Mouse (Mus musculus) lung, embryonic 14.5 days (tissue): ENCODE measurements at regions not wholly inside any gene's neighbourhood (a gene's known extent, or its start where the extent isn't known, plus 50 kb on each side); places are given as distances from the start of the nearest gene placed in this dataset.

Source experiments
- ATAC-seq: fragments of 200-750 bp; cut with Nextera tagmentation; 2 replicates; pipeline ENCODE4 v1.8.0; 2017; ENCODE audit warnings: mild to moderate bottlenecking, moderate TSS enrichment, moderate library complexity; ENCODE audit not compliant: insufficient read depth
- DNase-seq: peaks from one replicate; pipeline ENCODE4 v3.0.0-alpha.2; 2015
- H3K27ac ChIP-seq: fragments of 300-500 bp; sonication (generic); 2 replicates; pipeline ENCODE4 v1.5.1; 2014; ENCODE audit warnings: low read depth, mild to moderate bottlenecking, moderate library complexity
- H3K27me3 ChIP-seq: fragments of 300-500 bp; sonication (generic); 2 replicates; pipeline ENCODE4 v1.6.1; 2014; ENCODE audit warnings: low read length, control low read depth; ENCODE audit not compliant: insufficient read depth
- H3K36me3 ChIP-seq: fragments of 300-500 bp; sonication (generic); 2 replicates; pipeline ENCODE4 v1.6.1; 2014; ENCODE audit warnings: control low read depth; ENCODE audit not compliant: insufficient read depth
- H3K4me1 ChIP-seq: fragments of 300-500 bp; sonication (generic); 2 replicates; pipeline ENCODE4 v1.6.1; 2014; ENCODE audit warnings: antibody characterized with exemption, control low read depth; ENCODE audit not compliant: insufficient read depth
- H3K4me2 ChIP-seq: fragments of 300-500 bp; sonication (generic); 2 replicates; pipeline ENCODE4 v1.6.1; 2014; ENCODE audit warnings: mild to moderate bottlenecking
- H3K4me3 ChIP-seq: fragments of 300-500 bp; sonication (generic); 2 replicates; pipeline ENCODE4 v1.5.1; 2014; ENCODE audit warnings: low read depth, low read length
- H3K9ac ChIP-seq: fragments of 300-500 bp; sonication (generic); 2 replicates; pipeline ENCODE4 v1.6.1; 2014
- H3K9me3 ChIP-seq: fragments of 300-500 bp; sonication (generic); 2 replicates; pipeline ENCODE4 v1.6.1; 2016; ENCODE audit warnings: low read depth, low read length, control low read depth
- CTCF ChIP-seq: IDR thresholded peaks from 2 replicates; pipeline ENCODE4 v1.5.1; 2016; ENCODE audit warnings: antibody characterized with exemption, low read depth
- WGBS: fragments of 180-500 bp; shearing (Covaris S2); extraction: QIAGEN DNeasy Blood & Tissue Kit; methylation state at CpG from one replicate; pipeline ENCODE4 v1.1.7; 2014; 5-methylcytosine and 5-hydroxymethylcytosine counted together

DNA sequence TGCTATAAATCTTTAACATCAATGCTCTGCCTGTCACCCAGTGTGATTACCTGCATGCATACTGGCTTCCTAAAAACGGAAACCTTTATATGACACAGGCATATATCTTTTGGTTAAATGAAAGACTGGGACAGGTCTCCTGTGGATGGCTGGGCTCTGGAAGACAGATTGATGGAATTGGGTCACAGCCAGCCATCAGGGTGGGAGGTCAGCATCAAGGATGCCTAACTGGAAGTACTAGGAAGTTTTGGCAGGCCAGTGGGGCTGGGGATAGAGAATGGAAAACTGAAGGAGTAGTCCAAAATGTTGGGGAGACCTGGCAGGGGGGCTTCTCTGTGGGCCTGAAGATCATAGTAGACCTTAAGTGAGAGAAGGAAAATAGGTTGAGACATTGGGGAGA lies 237.3 kb upstream of the Prickle1 start:
- H3K27me3 ChIP-seq: no peaks in the 10 kb centered on the region
- no peak overlapping the region for H3K27ac ChIP-seq
- no peak overlapping the region for H3K9ac ChIP-seq
- no peak for ATAC-seq
- H3K9me3 ChIP-seq: no peaks in the 10 kb centered on the region
- no peaks in the 10 kb centered on the region for H3K4me1 ChIP-seq
- no peak overlapping the region for H3K4me3 ChIP-seq
- WGBS: 72% methylated on average over 1 of the region's 1 CpGs
- no peak for DNase-seq
- TF ChIP-seq CTCF: no peak
- no peaks in the 10 kb centered on the region for H3K36me3 ChIP-seq
- H3K4me2 ChIP-seq: no peak overlapping the region

DNA sequence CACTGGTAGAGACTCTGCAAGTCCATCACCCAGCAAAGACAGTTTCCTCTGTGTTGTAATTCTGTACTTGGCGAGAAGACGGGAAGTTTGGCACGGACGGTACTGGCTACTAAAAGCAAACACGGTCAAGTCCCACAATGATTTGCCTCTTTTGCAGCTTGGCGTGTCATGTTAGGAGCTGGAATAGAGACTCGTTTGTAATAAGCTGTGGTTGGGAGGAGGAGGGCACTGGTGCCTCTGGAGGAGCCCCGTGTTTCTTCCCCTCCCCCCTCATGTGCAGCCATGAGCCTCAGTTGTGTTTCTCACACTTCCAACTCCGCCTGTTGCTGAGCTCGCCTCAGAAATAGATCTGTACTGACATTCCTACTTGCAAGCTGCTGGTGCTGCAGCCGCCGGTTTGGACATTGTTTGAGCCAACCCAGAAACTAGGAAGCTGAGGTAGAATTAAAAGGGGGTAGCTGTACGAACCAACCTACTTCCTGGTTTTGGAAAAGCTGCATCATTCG lies 236.8 kb upstream of the Prickle1 start:
- H3K9ac ChIP-seq: no peak overlapping the region
- no peak overlapping the region; the same call in 1 of the 2 replicates for H3K4me3 ChIP-seq
- no peak for TF ChIP-seq CTCF
- H3K27me3 ChIP-seq: no peaks in the 10 kb centered on the region
- 58% methylated on average over 14 of the region's 14 CpGs for WGBS
- ATAC-seq (no peak), DNase-seq (peak; percentile 48)
- no peaks in the 10 kb centered on the region for H3K9me3 ChIP-seq
- H3K4me2 ChIP-seq: peak overlapping the region; percentile 14; the same call in 1 of the 2 replicates
- H3K27ac ChIP-seq: no peak overlapping the region
- H3K36me3 ChIP-seq: no peaks in the 10 kb centered on the region
- no peaks in the 10 kb centered on the region for H3K4me1 ChIP-seq

DNA sequence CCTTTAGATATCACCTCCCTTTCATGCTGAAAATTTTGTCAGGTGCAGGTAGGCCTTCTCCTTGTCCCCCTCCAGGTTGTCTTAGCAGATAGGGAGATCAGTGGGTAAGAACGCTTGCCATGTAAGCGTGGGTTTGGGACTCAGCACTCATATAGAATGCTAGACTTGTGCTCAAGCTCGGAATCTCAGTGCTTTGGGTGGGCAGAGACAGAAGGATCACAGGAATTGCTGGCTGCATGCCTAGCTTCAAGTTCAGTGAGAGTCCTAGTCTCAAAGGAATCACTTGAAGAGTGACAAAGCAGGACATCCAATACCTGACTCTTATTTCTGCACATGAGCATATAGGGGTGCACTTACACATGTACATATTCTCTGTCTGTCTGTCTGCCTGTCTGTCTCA lies 235.5 kb upstream of the Prickle1 start:
- Histone ChIP-seq H3K4me2 (no peak overlapping the region), H3K9me3 (no peaks in the 10 kb centered on the region), H3K9ac (no peak overlapping the region), H3K36me3 (no peaks in the 10 kb centered on the region), H3K4me3 (no peak overlapping the region), H3K27ac (no peak overlapping the region), H3K27me3 (no peaks in the 10 kb centered on the region), H3K4me1 (no peaks in the 10 kb centered on the region)
- TF ChIP-seq CTCF: no peak
- WGBS: 83% methylated on average over 3 of the region's 3 CpGs
- ATAC-seq (no peak), DNase-seq (no peak)

DNA sequence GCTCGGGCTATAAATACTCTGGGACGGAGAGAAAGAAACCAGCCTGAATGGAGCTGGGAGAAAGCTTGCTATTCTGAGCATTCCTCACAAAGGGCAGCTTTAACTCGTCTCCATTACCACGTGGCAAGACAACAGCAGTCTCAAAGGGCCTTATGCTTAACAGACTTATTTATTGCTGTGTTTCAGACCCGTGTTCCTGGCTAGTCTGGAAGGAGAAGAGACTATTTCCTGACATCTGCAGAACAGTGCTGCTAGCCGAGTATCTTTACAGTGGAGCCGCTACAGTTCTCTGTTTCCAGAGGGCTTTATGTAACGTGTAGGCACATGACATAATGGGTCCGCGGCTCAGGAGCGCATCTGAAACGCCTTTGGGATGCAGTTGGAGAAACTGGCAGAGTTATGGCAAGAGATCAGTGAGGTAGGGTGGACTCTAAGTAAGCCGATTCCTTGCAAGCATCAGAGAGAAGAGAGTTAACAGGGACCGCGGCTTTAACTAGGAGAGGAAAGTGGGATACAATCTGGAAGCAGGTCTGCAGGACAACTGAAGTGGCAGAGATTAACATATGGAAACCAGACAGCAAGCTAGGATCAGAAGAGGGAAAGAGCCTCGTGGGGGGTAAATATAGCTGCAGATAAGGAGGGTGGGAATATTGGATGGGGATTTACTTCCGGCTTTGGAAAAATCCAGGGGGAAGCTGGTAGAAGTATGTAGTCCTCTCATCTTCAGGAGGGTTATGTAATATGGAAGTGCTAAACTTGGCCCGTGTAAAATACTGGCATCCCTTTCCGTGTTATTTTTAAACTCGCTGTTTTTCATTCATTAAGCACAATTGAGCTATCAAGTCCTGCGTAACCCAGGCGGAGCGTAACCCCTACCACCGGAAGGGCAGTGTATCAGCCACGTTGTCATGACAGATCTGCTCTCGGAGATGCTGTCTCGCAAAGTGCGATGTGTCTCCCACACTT lies 229.3 kb upstream of the Prickle1 start:
- peak overlapping the region; percentile 13; the same call in 1 of the 2 replicates for H3K9ac ChIP-seq
- ATAC-seq: peak; percentile 77
- H3K27me3 ChIP-seq: no peaks in the 10 kb centered on the region
- no peak overlapping the region for H3K4me3 ChIP-seq
- WGBS: 32% methylated on average over 28 of the region's 28 CpGs
- DNase-seq: peak; percentile 81
- no peaks in the 10 kb centered on the region for H3K36me3 ChIP-seq
- no peak for TF ChIP-seq CTCF
- peak overlapping the region; percentile 46 for H3K4me2 ChIP-seq
- H3K27ac ChIP-seq: peak overlapping the region; percentile 74
- H3K9me3 ChIP-seq: no peaks in the 10 kb centered on the region
- H3K4me1 ChIP-seq: peaks cover 5% of the 10 kb centered on the region; the same call in 1 of the 2 replicates

DNA sequence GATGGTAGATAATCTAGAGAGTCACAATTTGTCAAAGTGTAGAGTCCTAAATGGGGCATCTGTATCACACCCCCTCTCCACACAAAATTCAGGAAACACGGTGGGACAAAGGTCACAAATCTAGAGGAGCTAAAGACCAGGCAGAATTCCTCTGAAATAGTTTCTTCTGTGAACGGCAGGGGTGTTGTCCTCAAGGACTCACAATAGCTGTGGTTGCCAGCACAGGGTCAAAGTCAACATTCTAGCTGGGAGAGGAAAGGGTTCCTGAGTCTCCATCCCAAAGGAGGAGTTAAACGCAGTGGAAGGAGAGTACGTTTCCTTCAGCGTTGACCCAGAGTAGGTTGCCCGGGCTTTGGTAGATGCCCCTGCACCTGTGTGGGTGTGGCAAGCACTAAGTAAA lies 225.5 kb upstream of the Prickle1 start:
- H3K27ac ChIP-seq: no peak overlapping the region
- no peak overlapping the region for H3K4me3 ChIP-seq
- TF ChIP-seq CTCF: no peak
- WGBS: 45% methylated on average over 6 of the region's 6 CpGs
- no peaks in the 10 kb centered on the region for H3K27me3 ChIP-seq
- no peak for DNase-seq
- H3K36me3 ChIP-seq: no peaks in the 10 kb centered on the region
- H3K4me2 ChIP-seq: no peak overlapping the region
- H3K9me3 ChIP-seq: no peaks in the 10 kb centered on the region
- no peak overlapping the region for H3K9ac ChIP-seq
- H3K4me1 ChIP-seq: peaks cover 5% of the 10 kb centered on the region; the same call in 1 of the 2 replicates
- no peak for ATAC-seq

DNA sequence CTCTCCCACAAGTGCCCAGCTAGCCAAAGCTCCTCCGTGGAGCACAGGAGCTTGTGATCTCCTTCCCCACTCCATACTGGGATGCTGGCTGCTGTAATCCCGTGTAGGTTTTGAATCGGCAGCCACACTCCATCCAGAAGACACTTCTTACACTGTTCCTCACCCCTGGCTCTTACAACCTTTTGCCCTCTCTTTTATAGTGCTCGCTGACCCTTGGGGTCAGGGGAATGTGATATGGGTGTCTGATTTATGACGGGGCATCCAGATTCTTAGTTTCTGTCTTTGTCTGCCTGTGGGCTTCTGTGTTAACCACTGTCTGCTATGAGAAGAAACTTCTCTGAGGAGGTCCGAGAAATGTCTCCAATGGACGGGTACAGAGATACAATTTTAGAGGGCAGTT lies 216.3 kb upstream of the Prickle1 start:
- 58% methylated on average over 7 of the region's 7 CpGs for WGBS
- DNase-seq: no peak
- no peaks in the 10 kb centered on the region for H3K27me3 ChIP-seq

DNA sequence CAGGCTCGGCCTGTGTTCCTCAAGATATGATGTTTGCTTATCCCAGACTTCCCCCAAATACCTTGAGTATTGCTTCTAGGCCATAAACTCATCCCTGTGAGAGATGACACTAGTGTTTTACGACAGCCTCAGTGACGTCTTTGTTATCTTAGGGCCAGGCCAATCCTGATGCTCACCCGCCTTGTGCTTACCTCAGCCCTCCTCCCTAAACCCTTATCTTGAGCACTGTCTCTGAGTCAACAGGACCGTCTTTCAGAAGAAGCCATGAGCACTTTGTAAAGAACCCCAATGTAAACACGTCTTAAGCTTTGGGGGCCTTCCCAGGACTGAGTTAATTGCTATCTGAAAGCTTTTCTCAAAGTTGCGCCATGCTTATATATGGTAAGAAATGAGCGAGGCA lies 212.3 kb upstream of the Prickle1 start:
- no peaks in the 10 kb centered on the region for H3K27me3 ChIP-seq
- H3K36me3 ChIP-seq: no peaks in the 10 kb centered on the region
- TF ChIP-seq CTCF: no peak
- no peak overlapping the region for H3K27ac ChIP-seq
- no peaks in the 10 kb centered on the region for H3K9me3 ChIP-seq
- no peak for ATAC-seq
- no peak overlapping the region for H3K4me2 ChIP-seq
- DNase-seq: no peak
- WGBS: 57% methylated on average over 8 of the region's 8 CpGs
- H3K4me1 ChIP-seq: no peaks in the 10 kb centered on the region
- no peak overlapping the region for H3K4me3 ChIP-seq
- H3K9ac ChIP-seq: no peak overlapping the region

More for the DNA sequence above, 216.3 kb upstream of the Prickle1 start:
- H3K27ac ChIP-seq: no peak overlapping the region
- no peaks in the 10 kb centered on the region for H3K9me3 ChIP-seq
- ATAC-seq: no peak
- H3K4me2 ChIP-seq: no peak overlapping the region
- H3K4me3 ChIP-seq: no peak overlapping the region
- no peak overlapping the region for H3K9ac ChIP-seq
- TF ChIP-seq CTCF: no peak
- H3K4me1 ChIP-seq: no peaks in the 10 kb centered on the region
- H3K36me3 ChIP-seq: no peaks in the 10 kb centered on the region
